Mouse (Mus musculus): ENCODE data around the gene Ppie. TPM values are rescaled to one million over a fixed set of nuclear protein-coding genes. Genes with fewer than 3 reads are reported as not detected.

Ppie gene
- polyA plus RNA-seq, 1 experiment from 2014 or later: 65.2 TPM

DNA sequence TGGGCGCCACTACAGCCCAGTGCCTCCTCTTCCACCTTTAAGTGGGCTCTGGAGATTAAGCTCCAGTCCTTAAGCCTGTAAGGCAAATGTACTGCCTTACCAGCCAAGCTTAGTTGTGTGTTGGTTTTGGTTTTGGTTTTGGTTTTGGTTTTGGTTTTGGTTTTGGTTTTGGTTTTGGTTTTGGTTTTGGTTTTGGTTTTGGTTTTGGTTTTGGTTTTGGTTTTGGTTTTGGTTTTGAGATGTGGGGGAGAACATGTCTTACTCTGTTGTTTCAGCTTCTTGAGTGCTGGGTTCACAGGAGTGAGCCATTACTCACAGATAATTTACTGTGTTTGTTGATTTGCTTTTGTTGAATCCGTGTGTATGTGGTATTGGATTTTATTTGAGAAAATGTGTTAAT, 54.5 kb downstream of the Ppie start:
- Histone ChIP-seq H3K4me3 (no peak overlapping the region), H3K27me3 (replicated peaks) (peaks cover 12% of the 10 kb centered on the region; the same call in 1 of the 2 replicates), H3K27ac (no peak overlapping the region), H3K4me2 (no peak overlapping the region), H3K4me1 (no peaks in the 10 kb centered on the region), H3K9ac (no peak overlapping the region), H3K9me3 (replicated peaks) (no peaks in the 10 kb centered on the region), H3K36me3 (no peaks in the 10 kb centered on the region)
- ATAC-seq: no peak
- WGBS (ENCODE audit: insufficient replicate concordance): 63% methylated on average over 2 of the region's 2 CpGs

GRCm38 (mm10) chr4:123083323-123083902, 56.3 kb downstream of the Ppie start:
- Histone ChIP-seq H3K9ac (no peak overlapping the region), H3K27ac (no peak overlapping the region), H3K4me1 (peaks cover 6% of the 10 kb centered on the region), H3K4me2 (no peak overlapping the region), H3K4me3 (no peak overlapping the region), H3K36me3 (no peaks in the 10 kb centered on the region), H3K9me3 (replicated peaks) (no peaks in the 10 kb centered on the region), H3K27me3 (replicated peaks) (peaks cover 13% of the 10 kb centered on the region)
- 48% methylated on average over 13 of the region's 13 CpGs for WGBS (ENCODE audit: insufficient replicate concordance)
- ATAC-seq: no peak

GRCm38 (mm10) chr4:123082283-123083163, 57.2 kb downstream of the Ppie start:
- Histone ChIP-seq H3K27ac (no peak overlapping the region), H3K36me3 (no peaks in the 10 kb centered on the region), H3K4me1 (peaks cover 15% of the 10 kb centered on the region), H3K9me3 (replicated peaks) (no peaks in the 10 kb centered on the region), H3K4me3 (no peak overlapping the region), H3K27me3 (replicated peaks) (peaks cover 13% of the 10 kb centered on the region), H3K9ac (no peak overlapping the region), H3K4me2 (no peak overlapping the region)
- WGBS (ENCODE audit: insufficient replicate concordance): 68% methylated on average over 20 of the region's 20 CpGs
- ATAC-seq: peak; percentile 27; the same call in 1 of the 2 replicates

DNA sequence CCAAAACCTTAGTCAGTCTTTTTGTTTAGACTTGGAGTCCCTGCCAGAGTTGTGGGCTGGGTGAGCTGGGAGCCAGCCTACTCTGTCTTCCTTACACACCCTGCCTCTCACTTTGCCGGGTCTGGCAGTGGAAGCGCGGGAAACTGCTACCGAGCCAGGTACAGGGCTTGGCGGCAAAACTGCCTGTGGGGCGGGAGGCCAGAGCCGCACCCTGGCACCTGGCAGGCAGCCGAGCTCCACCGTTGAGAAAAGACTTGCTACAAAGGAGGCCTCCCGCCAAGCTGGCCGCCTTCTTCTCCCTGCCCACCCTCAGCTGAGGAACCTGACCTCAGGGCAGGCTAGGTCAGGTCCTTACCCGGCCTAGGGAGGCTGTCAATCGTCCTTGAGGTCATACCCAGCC, 59.0 kb downstream of the Ppie start:
- no peak for ATAC-seq
- Histone ChIP-seq H3K36me3 (no peaks in the 10 kb centered on the region), H3K9ac (no peak overlapping the region), H3K9me3 (replicated peaks) (no peaks in the 10 kb centered on the region), H3K27me3 (replicated peaks) (peaks cover 13% of the 10 kb centered on the region), H3K4me1 (peaks cover 15% of the 10 kb centered on the region), H3K4me2 (no peak overlapping the region), H3K4me3 (no peak overlapping the region), H3K27ac (no peak overlapping the region)
- 55% methylated on average over 13 of the region's 13 CpGs for WGBS (ENCODE audit: insufficient replicate concordance)

GRCm38 (mm10) chr4:123078231-123078630, 61.5 kb downstream of the Ppie start:
- H3K27me3 ChIP-seq (replicated peaks): peaks cover 25% of the 10 kb centered on the region
- H3K4me3 ChIP-seq: no peak overlapping the region
- no peaks in the 10 kb centered on the region for H3K36me3 ChIP-seq
- peak overlapping the region; percentile 15 for H3K4me2 ChIP-seq
- whole genome bisulfite sequencing (ENCODE audit: insufficient replicate concordance): 40% methylated on average over 4 of the region's 4 CpGs
- H3K4me1 ChIP-seq: peaks cover 15% of the 10 kb centered on the region
- H3K9me3 ChIP-seq (replicated peaks): no peaks in the 10 kb centered on the region
- ATAC-seq: peak; percentile 72
- H3K27ac ChIP-seq: no peak overlapping the region
- H3K9ac ChIP-seq: no peak overlapping the region

Other genes starting within 250 kb of the Ppie start
- 0.14 and 0.28 TPM in 2 replicates for gene Mfsd2a, start 178.8 kb downstream of the Ppie start, polyA plus RNA-seq (2016; fragmentation: Nextera tagmentation; extraction: Ambion mirVana)
- 1.2 and 1.6 TPM in 2 replicates for gene Mycl, start 144.3 kb downstream of the Ppie start, polyA plus RNA-seq (2016; fragmentation: Nextera tagmentation; extraction: Ambion mirVana)
- gene Trit1, start 123.4 kb downstream of the Ppie start, polyA plus RNA-seq (2016; fragmentation: Nextera tagmentation; extraction: Ambion mirVana): 8.9 and 10.9 TPM in 2 replicates
- 1.3 and 1.5 TPM in 2 replicates for gene Bmp8b, start 34.8 kb downstream of the Ppie start, polyA plus RNA-seq (2016; fragmentation: Nextera tagmentation; extraction: Ambion mirVana)
- 0.08 TPM in 1 of 2 replicates, not detected in the other for gene Oxct2b, start 23.7 kb downstream of the Ppie start, polyA plus RNA-seq (2016; fragmentation: Nextera tagmentation; extraction: Ambion mirVana)
- gene Hpcal4, start 43.3 kb upstream of the Ppie start, polyA plus RNA-seq (2016; fragmentation: Nextera tagmentation; extraction: Ambion mirVana): 0.10 TPM in 1 of 2 replicates, not detected in the other
- not detected in 2 replicates for gene Nt5c1a, start 61.6 kb upstream of the Ppie start, polyA plus RNA-seq (2016; fragmentation: Nextera tagmentation; extraction: Ambion mirVana)
- gene Heyl, start 93.6 kb upstream of the Ppie start, polyA plus RNA-seq (2016; fragmentation: Nextera tagmentation; extraction: Ambion mirVana): 0.83 and 1.2 TPM in 2 replicates
- 110 and 112 TPM in 2 replicates for gene Pabpc4, start 122.4 kb upstream of the Ppie start, polyA plus RNA-seq (2016; fragmentation: Nextera tagmentation; extraction: Ambion mirVana)
- 0.19 TPM in 1 of 2 replicates, not detected in the other for gene Oxct2a, start 183.7 kb upstream of the Ppie start, polyA plus RNA-seq (2016; fragmentation: Nextera tagmentation; extraction: Ambion mirVana)
- gene Bmp8a, start 203.3 kb upstream of the Ppie start, polyA plus RNA-seq (2016; fragmentation: Nextera tagmentation; extraction: Ambion mirVana): 0.31 and 0.46 TPM in 2 replicates

Measured in liver, embryonic 12.5 days (tissue).